Mouse (Mus musculus) cerebellum, adult (tissue): ENCODE results near the gene Cyp27b1.
"Not testable (repeated sequence)": the region's sequence is repeated elsewhere in the genome, so short reads cannot be mapped to it uniquely, and the experiment has no call there.

ENCODE experiments used
- ATAC-seq: cut with Nextera tagmentation; 2 replicates; pipeline ENCODE4 v1.9.2; 2017; ENCODE audit warnings: mild to moderate bottlenecking, moderate library complexity, mixed read lengths; ENCODE audit not compliant: insufficient number of reproducible peaks, low FRiP score, low TSS enrichment

Cyp27b1 gene

GRCm38 (mm10) chr10:127068360-127069038, 20.4 kb downstream of the Cyp27b1 start:
- no peak for ATAC-seq

DNA sequence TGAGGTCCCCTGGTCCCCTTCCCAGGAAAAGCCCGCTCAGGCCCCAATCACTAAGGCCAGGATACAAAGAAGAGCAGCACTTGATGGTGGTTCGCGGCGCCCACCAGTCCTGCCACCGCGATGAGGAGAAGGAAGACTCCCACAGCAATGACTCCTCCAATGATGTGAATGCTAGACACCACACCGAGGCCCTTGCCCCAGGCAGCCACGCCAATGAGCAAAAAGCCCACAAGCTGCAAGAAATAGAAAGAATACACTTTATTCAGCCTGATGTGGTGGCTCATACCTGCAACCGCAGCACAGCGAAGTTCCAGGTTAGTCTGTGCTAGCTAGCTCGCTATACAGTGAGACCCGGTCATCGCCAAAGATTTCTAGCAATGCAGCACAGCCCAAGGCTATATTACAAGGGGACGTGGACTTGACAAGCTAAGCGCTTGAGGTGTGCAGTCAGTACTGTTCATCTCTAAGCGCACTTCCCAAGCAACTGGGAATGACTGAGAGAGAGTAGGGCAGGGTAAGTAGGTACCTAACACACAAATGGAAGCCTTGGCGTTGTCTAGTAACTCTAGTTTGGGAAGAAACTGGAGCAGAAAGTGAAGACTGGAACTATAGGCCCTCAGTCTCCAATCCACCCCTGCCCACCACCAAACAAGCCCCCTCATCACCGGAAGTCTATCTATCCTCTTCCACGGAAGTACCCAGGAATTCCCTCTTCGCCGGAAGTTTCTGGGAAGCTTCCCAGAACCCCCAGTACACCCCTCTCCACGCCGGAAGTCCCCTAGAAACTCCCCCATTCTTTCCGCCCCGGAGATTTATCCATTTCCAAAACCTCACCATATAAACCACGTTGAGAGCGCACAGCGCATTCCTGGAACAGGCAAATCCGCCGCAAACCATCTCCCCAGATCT, 21.5 kb downstream of the Cyp27b1 start:
- ATAC-seq, result 0 out of 2 replicates have a peak, but pooled peaks have one; percentile 14

GRCm38 (mm10) chr10:127070190-127071121, 22.4 kb downstream of the Cyp27b1 start, which contains the start of gene Tspan31:
TSS of gene Tspan31 (minus strand) at chr10:127070264.
- peak; percentile 91 for ATAC-seq

GRCm38 (mm10) chr10:127071203-127071602, 23.2 kb downstream of the Cyp27b1 start:
- no peak for ATAC-seq

GRCm38 (mm10) chr10:127072270-127072669, 24.2 kb downstream of the Cyp27b1 start:
- ATAC-seq, result not testable (repeated sequence)

DNA sequence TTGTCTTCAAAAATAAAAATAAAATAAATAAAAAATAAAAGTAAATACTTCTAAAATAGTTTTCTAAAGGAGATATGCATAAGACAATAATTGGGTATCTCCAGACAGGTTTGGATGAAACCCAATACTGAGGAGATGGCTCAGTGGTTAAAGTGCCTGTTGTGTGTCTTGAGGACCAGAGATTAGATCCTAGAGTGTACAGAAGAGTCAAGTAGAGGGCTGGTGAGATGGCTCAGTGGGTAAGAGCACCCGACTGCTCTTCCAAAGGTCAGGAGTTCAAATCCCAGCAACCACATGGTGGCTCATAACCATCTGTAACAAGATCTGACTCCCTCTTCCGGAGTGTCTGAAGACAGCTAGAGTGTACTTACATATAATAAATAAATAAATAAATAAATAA, 24.9 kb downstream of the Cyp27b1 start:
- not testable (repeated sequence) for ATAC-seq

DNA sequence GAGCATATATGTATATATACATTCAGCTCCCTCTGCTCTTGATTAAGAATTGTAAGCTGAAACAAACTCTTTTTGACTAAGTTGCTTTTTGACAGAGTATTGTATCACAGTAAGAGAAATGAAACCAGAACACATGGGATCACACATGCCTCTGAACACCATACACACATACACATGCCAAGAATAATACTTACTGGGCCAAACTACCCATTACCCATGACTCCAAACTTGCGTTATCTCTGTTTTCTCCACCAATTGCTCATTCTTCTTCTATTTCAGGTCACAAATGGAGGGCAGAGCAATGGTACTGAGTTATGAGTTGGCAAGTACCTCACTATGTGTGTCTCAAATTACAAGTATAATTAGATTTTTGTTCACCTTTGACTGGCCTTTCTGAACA, 25.9 kb downstream of the Cyp27b1 start:
- no peak for ATAC-seq

GRCm38 (mm10) chr10:127075080-127075479, 27.0 kb downstream of the Cyp27b1 start, which contains the start of gene Agap2:
TSS of gene Agap2 (plus strand) at chr10:127075284.
- ATAC-seq, result no peak

DNA sequence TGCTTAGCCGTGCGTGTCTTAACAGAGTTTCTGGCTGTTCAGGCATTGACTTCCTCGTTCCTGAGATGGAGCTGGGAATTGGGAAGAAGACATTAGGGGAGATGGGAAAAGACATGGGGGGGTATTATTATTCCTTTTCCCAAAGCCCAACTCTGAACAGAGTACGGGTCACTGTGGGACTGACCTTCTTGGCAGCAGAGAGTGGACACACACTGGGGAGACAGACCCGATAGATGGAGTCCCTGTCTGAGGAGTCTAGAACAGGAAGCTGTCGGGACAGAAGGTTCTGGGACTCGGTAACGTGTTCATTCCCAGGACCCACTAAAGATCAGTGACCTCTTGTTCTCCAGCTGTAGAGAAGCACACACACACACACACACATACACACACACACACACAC, 27.6 kb downstream of the Cyp27b1 start:
- no peak for ATAC-seq

DNA sequence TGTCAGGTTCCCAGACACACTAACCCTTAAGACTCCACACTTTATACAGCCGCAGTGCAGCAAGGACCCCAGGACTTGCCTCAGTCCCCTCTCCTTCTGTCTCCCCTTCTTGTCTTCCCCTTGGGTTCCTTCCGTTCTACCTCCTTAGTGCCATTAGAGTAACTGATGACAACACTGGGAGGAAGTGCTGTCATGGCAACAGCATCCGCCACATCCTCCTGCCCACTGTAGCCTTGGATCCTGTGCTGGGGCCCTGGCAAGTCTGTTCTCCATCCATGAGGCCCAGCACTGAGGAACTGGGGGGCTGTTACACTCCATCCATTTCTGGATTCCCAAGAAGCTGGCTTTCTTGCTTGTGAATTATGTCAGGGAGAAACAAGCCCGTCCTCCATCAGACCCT, 28.0 kb downstream of the Cyp27b1 start:
- no peak for ATAC-seq

GRCm38 (mm10) chr10:127077515-127077914, 29.5 kb downstream of the Cyp27b1 start:
- no peak for ATAC-seq

GRCm38 (mm10) chr10:127078001-127078676, 30.1 kb downstream of the Cyp27b1 start:
- no peak for ATAC-seq

DNA sequence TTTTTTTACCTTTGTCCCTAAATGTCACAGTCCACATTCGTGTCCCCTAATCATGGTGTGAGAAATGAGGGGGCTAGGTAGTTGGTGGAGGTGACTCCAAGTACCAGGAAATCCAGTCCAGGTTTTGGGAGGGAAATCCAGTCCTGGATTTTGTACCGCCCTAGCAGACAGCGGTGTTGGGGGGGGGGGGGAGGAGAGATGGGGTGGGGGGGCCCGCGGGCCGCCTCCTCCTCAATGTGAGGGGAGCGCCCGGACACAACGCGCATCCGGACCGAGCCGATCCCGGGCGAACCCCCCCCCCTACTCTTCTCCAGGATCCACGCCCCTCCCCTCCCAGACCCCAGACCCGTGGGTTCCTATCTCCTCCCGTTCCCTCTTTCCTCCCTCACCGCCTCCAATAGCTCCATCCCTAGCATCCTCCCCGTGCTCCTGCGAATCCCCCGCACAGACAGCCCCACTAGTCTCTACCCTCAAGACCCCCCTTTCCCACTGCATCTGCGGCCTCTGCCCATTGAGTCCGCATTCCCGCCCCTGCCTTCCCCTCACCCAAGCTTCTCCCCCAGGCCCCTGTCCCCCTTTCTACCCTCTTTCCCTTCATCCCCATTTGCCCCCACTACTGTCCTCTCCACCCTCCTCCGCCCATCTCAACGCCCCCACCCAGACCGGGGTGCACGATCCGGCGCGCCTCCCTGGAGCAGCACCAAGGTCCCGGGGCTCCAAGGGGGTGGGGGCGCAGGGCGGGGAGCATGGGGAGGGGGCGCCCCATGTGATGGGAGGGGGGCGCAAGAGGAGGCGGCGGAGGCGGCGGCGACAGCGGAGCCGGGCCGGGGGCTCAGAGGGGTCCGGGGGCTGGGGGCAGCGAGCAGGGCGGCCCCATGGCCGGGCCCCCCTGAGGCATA, 30.9 kb downstream of the Cyp27b1 start:
- ATAC-seq, result no peak

- no peak for ATAC-seq
These were observed 31.8 kb downstream of the Cyp27b1 start for GRCm38 (mm10) chr10:127079665-127080391.

- ATAC-seq, result 0 out of 2 replicates have a peak, but pooled peaks have one; percentile 7
These were observed 33.1 kb downstream of the Cyp27b1 start for GRCm38 (mm10) chr10:127080901-127081780.

DNA sequence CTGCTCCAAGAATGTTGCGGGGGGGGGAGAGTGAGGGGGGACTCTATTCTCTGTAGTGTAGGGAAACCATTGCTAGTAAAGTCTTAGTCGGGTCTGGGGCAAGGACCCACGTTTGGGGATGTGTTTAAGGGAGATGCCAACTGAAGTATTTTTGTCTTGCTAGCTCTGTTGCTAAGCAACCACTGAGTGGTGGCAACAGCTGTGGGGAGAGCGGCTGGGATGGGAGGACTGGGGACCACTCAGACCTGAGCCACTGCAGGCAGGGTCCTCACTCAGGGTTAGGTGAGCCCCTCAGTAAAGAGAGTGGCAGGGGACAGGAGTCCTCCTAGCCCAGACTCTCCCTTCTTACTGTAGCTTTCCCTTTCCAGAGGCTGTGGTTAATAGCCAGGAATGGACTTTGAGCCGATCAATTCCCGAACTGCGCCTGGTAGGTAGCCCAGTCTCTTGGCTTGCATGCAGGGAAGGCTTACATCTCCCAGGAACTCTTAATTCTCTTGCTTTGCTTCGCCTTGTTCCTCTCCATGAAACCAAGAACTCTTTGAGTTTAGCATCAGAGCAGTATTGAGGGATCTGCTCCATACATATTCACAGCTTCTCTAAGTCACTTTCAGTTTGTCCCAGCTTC, 34.1 kb downstream of the Cyp27b1 start:
- no peak for ATAC-seq
